Mouse (Mus musculus) NIH3T3 (cell line): ENCODE results near the gene Qsox1.

ENCODE experiments used
- DNase-seq: peaks from one replicate; pipeline ENCODE4 v3.0.0-alpha.2; 2012; ENCODE audit warnings: low read depth

Gene Qsox1

GRCm38 (mm10) chr1:155747011-155747410, 65.7 kb downstream of the Qsox1 start:
- DNase-seq = no peak

GRCm38 (mm10) chr1:155742411-155743363, 70.0 kb downstream of the Qsox1 start:
- no peak for DNase-seq

GRCm38 (mm10) chr1:155741988-155742387, 70.7 kb downstream of the Qsox1 start:
- DNase-seq = peak; percentile 45

GRCm38 (mm10) chr1:155741378-155741945, 71.2 kb downstream of the Qsox1 start:
- no peak for DNase-seq

- peak; percentile 55 for DNase-seq
These were observed 71.9 kb downstream of the Qsox1 start for GRCm38 (mm10) chr1:155740622-155741377.

GRCm38 (mm10) chr1:155737809-155738383, 74.8 kb downstream of the Qsox1 start:
- no peak for DNase-seq

- no peak for DNase-seq
These were observed 75.5 kb downstream of the Qsox1 start for GRCm38 (mm10) chr1:155737017-155737808.

GRCm38 (mm10) chr1:155736096-155736825, 76.4 kb downstream of the Qsox1 start:
- DNase-seq = no peak

GRCm38 (mm10) chr1:155731156-155731555, 81.5 kb downstream of the Qsox1 start:
- DNase-seq = peak; percentile 17

- DNase-seq = no peak
These were observed 83.4 kb downstream of the Qsox1 start for GRCm38 (mm10) chr1:155729113-155729795.

- no peak for DNase-seq
These were observed 84.9 kb downstream of the Qsox1 start for GRCm38 (mm10) chr1:155727830-155728229.
